Mouse (Mus musculus): ENCODE measurements at regions not wholly inside any gene's neighbourhood (a gene's known extent, or its start where the extent isn't known, plus 50 kb on each side); places are given as distances from the start of the nearest gene placed in this dataset.

DNA sequence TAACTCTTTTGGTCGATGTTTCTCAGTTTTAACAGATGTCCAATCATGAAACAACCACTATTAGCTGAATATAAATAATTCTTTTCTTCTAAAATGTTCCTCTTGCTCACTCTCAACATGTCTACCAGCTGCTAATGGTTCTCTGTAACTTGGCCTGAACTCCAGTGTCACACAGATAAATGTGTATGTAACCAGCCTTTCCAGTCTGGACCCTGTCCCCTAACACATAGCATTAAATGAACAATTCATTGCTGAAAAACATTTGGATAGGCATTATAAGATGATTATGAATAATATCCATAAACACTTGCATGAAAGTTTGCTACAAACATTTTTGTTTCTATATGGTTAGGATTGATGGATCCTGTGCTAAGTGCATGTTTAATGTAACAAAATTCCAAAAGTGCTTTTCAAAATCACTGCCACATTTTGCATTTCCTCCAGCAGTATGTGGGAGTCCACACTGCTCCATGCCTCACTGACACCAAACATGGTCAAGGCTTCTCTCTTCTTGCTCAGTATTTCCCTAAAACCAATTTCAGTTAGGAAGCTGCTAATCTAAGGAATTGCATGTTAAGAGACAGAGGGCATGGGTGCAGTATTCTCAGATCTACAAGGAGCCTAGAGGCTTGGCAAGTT, 82.1 kb upstream of the Thbs1 start:
- no peak for DNase-seq (ENCODE audit: low spot score in 2 of 2)

DNA sequence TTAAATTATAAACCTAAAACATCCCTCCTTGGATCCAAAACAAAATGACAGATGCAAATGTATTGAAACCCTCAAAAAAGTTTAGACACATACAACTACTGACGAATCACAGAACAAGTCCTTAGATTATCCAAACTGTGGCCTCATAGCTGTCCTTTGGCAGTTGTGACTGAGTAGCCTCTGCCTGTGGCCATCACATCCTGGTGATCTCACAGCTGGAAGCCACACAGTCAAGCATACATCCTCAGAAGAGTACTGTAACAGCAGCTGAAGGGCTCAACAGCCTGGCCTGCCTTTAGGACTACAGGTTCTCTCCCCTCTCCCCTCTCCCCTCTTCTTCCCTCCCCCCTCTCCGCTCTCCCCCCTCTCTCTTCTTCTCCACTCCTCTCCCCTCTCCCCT, 80.0 kb upstream of the Thbs1 start:
- no peak for DNase-seq (ENCODE audit: low spot score in 2 of 2)

DNA sequence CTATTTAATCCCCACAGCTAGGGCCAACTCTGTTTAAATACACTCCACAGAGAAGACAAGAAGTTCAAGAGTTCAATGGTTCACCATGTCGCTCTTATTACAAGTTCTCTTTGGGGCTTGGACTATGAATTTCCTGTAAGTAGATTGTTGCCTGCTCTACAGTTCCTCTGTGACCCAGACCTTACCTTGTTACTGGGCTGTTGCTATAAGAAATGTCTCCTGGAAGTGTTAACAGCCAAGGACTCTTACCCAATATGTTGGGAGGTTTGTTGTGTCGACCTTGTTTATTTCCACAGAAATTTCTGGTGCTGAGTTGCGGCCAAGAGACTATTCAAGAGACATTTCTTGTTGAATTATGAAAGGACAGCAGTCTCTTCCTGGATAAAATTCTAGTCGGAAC, 78.3 kb upstream of the Thbs1 start:
- DNase-seq (ENCODE audit: low spot score in 2 of 2): no peak

DNA sequence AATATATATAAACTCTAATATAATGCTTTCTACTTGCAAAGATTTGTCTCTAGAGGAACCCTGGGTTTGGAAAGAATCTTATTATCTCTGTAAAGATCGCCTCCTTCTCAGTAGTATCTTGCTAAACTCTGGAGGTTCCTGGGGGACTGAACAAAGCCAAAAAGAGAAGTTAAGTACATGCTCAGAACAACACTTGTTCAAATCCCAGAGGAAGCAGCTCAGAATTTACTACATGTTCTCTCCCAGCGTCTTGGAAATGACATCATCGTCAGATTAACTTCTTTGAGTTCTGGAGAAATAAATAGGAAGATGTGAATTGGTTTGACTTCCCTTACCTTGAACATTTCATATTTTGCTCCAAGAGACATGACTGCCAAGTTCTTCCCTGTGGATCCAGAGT, 77.7 kb upstream of the Thbs1 start:
- no peak for DNase-seq (ENCODE audit: low spot score in 2 of 2)

DNA sequence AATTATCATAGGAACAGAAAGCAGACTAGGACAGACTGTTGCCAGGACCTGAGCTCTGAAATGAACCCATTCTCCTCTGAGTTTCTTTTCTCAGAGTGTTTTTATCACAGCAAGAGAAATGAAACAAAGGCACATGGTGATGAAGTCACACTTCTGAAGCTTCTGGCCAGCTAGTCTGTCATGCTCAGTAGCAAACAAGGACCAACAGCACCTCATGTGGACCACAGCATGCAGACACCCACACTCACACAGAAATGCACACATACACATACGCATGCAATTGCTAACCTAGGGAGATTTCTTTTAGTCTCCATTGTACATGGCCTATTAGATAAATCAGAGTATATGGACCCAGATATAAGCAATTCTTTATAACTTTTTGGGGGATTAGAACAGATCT, 76.3 kb upstream of the Thbs1 start:
- no peak for DNase-seq (ENCODE audit: low spot score in 2 of 2)

DNA sequence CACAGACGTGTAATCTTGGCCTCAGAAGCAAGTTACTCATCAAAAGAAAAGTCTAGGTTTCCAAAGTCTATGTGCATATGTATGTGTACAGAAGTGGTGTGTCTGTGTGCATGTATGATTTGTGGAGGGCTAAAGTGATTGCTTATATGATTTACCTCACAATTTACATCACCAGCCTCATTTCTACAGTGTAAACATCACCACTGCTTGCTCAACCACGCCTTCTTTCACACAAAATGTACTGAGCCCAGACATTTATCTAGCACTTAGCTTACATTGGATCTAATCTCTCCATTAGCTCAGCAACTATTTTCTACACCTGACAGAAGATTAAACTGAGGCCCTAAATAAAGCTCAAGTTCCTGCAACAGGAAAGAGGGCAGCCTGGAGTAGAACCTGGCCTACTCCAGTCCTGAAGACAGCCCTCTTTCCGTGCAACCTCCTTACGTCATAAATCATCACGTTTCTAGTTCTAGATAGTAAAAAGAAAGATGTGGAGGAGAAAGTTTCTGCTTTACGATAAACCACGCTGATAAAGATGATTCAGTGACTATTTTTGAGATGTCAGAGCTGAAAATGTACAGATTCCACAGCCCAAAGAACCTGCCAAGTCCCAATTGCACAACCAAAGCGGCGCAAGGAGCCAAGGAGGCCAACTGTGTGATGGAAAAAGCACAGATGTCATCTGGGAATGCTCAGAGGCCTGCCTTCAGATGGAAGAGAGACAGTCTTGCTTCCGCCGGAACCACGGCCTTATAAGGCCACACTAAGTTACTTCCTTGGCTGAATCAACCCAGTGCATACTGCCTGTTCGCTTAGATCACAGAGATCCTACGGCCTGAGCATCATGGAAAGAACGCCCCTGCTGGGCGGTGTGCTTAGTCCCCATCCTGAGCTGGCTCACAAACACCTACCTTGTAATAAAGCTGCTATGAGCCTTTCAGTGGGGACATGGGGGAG, 72.5 kb upstream of the Thbs1 start:
- no peak for DNase-seq (ENCODE audit: low spot score in 2 of 2)

DNA sequence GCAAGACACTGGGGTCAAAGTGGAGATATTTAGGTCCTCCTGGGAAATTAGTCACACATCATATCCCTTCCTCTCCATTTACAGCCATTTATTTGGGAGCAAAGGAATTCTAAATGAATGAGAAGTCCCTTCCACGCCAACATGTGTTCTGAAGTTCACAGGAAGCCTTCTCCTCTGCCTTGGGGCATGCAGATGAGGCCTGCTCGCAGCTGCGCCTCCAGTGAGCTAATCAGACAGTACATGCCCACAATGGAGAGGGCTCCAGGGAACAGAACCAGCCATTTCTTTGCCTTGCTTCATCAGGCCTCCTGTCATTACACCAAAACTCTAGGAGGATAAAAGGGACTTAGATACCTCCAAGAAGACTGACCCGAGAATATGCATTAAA, 71.9 kb upstream of the Thbs1 start:
- DNase-seq (ENCODE audit: low spot score in 2 of 2): no peak

DNA sequence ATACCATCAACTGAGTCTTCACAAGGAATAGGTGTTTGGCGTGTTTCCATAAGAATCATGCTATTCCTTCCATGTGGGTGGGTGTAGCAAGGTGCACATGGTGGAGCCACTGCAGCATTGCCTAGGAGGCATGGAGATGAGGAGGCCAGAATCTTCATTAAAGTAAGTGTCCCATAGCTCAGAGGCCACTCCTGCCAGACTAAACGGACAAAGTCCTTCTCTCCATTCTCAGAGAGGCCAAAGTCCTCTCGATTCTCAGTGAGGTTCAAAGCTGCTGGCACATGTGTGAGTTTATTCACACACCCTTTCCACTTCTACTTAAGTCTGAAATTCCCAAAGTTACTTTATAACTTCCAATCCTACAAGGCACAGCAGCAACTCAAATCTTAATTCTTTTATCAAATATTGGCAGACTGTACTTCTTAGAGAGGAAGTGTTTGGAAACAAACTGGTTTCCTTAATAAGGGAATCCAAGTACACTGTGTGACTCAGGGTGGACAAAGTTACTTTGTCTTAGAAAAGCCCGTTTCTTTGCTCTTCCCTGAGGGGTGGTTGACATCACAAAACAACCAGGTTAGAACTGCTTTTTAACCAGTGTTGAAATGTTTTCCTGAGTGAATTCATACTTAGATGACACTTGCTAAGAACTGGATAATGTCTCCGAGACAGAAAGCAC, 69.2 kb upstream of the Thbs1 start:
- no peak for DNase-seq (ENCODE audit: low spot score in 2 of 2)

DNA sequence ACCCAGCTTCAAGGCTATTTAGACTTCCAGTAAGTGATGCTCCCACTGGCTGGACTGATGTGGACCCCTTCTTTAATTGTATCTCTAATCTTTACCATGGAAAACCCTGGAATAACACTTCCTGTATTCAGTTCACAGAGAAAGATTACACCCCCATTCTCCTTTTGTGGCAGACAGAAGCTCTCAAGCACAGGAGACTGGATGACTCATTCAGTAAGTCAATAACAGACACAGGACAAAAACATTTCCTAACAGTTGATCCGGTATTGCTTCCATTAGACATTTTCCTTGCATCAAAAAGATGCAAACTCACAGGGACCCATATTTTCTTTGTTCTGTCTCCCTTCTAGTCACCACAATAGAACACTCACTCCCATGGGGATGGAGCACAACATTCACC, 67.0 kb upstream of the Thbs1 start:
- DNase-seq (ENCODE audit: low spot score in 2 of 2): no peak

DNA sequence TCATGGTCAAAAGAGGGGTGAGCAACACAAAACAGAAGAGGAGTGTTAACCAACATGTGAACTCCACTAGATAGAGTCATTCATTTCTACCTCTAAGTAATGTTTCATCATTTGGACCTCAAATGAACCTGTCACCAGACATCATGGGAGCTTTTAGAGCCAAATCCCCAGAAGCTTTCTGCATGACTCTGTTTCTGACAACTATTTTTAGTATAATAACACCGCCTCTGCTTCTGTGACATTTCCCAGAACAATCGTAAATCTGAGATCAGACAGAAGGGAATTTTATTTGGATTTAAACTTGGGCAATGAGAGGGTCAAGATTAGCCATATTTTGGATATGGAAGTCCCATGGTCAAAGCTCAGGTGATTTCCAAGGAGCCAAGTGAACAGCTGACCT, 61.4 kb upstream of the Thbs1 start:
- no peak for DNase-seq (ENCODE audit: low spot score in 2 of 2)

DNA sequence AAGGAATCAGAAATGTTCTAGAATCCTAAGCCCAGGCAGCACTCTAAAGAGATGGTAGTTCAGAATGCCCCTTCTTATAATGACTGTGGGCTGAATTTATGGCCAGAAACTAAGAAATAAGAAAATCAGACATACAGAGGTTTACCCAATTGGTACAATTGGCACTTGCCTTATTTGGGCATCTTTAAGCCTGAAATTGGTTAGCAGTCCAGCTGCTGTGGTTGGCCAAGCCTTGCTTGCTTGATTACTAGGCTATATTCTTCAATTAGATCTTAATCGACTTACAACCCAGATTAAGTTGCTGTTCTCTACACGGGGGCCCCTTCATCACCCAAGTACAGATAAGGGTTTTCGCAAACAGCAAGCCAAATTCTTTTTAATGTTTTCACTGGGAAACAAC, 60.1 kb upstream of the Thbs1 start:
- DNase-seq (ENCODE audit: low spot score in 2 of 2): no peak

DNA sequence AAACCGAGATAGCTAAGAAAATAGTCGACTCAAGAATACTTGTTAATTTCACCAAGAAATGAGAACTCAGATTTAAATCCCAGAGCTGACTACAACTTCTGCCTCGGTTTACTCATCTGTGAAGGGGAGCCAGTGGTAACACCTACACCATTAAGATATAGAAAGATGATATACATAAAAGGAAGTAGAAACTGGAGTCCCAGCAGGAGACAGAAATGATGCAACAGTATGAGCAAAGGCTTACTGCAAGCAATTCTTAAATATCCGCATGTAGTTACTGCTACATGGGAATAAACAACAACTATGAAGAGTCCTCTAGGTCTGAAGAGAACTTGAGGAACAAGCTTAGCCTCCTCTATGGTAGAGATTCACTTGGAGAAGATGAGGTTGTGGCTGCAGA, 58.2 kb upstream of the Thbs1 start:
- no peak for DNase-seq (ENCODE audit: low spot score in 2 of 2)

DNA sequence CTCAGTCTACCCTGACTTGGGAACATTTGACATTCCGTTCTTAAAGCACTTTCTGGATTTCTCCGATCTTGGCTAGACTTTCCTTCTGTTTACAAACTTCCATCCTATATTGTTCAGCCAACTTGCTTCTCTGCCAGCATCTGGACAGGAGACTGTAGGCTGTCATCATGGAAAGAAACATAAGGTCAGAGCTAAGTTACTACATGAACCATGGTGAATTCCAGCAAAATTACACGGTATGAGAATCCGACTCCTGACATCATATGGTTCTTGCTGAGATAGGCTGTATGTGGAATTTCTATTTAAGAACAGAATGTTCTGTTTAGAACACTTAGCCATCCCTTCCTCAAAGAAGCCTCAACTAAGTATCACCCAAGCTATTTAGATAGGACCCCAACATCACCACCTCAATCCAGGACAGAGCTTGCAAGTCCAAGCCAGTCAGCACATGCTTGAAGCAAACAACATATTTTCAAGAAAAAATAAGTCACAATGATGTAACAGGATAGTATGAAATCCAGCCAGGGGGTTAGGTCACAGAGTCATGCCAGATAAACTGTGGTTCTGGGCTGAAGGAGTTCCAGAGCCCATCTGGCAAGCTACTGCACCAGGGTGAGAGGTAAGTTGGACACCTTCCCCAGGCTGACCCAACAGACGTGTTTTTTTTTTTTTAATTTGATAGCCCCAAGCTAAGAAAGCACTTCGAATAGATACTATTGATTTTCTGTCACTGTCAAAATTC, 52.9 kb upstream of the Thbs1 start:
- no peak for DNase-seq (ENCODE audit: low spot score in 2 of 2)

DNA sequence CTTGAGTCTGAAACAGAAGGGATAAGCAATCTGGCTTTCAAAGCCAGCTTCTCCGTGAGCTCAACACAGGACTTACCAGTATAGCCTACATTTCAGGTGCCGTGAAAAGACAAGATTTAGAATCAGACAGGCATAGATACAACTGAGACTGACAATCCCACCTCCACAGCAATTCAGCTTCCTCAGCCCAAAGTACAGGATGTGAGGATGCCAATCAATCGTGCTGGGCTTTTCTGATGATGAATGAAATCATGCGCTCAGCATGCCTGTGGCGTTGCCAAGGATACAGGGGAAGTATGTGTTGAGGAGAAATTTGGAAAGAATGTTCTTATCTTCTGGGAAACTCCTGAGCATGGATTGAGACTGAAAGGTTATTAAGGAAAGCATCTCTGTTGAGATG, 50.4 kb upstream of the Thbs1 start:
- DNase-seq (ENCODE audit: low spot score in 2 of 2): no peak
